Mouse (Mus musculus) activated CD4-positive, CD25-positive, alpha-beta regulatory T cell, adult 9 weeks (primary cell): Measurements from ENCODE around the gene Map2k6. TPM values are rescaled to one million over a fixed set of nuclear protein-coding genes. Genes with fewer than 3 reads are reported as not detected.

Experiments
- polyA plus RNA-seq: library from polyadenylated mRNA; unstranded; fragments of 100-300 nt; shearing (Covaris generic); gene quantifications from one replicate; pipeline ENCODE4 v1.2.1, GENCODE M21; 2017

Gene Map2k6
- 10.6 TPM for polyA plus RNA-seq

DNA sequence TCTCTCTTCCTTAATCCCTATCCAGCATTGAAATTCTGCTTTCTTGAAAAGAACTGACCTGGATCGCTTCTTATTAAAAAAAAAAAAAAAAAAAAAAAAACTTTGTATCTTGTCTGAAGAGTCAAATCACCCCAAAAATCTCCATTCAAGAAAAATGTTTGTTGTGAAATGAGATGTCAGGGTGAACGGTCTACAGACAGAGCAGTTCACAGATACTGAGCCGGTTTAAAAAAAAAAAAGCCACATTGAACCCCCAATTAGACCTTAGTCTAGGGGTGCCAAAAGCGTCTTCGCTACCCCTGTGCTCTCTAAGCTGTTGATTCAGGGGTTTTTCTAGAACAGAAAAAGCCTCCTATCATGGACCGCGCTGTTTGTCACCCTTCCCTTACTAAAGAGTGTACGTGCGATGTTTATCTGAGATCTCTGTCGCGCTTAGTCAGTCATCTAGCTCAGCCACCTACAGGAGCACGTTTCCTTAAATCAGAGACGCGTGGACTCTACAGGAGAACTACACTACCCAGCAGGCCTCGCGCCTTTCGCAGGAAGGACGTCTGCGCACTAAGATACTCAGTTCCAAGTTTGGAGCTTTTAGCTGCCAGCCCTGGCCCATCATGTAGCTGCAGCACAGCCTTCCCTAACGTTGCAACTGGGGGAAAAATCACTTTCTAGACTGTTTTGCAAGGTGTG is at the start of gene Map2k6:
Map2k6 (plus strand) TSS at position 570 of the 687 bp plus-strand sequence.

Other genes with a start within 250 kb of the Map2k6 start
- gene Abca9, start 230.9 kb upstream of the Map2k6 start, polyA plus RNA-seq: 0.04 TPM
- gene Abca6, start 147.3 kb upstream of the Map2k6 start, polyA plus RNA-seq: not detected
- 0.59 TPM for gene Abca5, start 61.4 kb upstream of the Map2k6 start, polyA plus RNA-seq